In genomic region chr2:127267854-127268253, GRCm38 (mm10) we compare ENCODE assay signal across 17 mouse cellular contexts. TPM values are rescaled to one million over a fixed set of nuclear protein-coding genes. Genes with fewer than 3 reads are reported as not detected.
A peak's percentile ranks its signal among the peaks of the same experiment; 100 is the strongest.
DNase-seq lines count a peak whose midpoint lies in the region; ATAC-seq and TF ChIP-seq lines count a peak whose summit lies in the region.
"Had no signal": no experiment of that assay in that cellular context is flagged by ENCODE, and none has a peak within 500 bp of the region (broad histone marks: within the 10 kb centered on the region; RNA-seq: fewer than 3 reads in every experiment).

No protein-coding gene starts in this region.

- no peak overlapping the region for H3K4me3 ChIP-seq in hindbrain, postnatal 0 days (ENCODE audit: low read length)
- H3K4me3 ChIP-seq in hindbrain, embryonic 10.5 days = no peak overlapping the region
- H3K4me3 ChIP-seq in left cerebral cortex, adult 2 months = no peak overlapping the region
- H3K4me3 ChIP-seq in liver, postnatal 0 days (ENCODE audit: low read depth, low read length) = no peak overlapping the region
- H3K4me3 ChIP-seq: forebrain, embryonic 12.5 days; hindbrain, embryonic 13.5 days; megakaryocyte, embryonic 14.5 days; stomach, embryonic 15.5 days had no signal

- WGBS in hindbrain, postnatal 0 days = 35% methylated on average over 4 of the region's 4 CpGs
- 36% methylated on average over 4 of the region's 4 CpGs for WGBS in hindbrain, embryonic 10.5 days
- 63% methylated on average over 4 of the region's 4 CpGs for WGBS in liver, postnatal 0 days (ENCODE audit: insufficient replicate concordance)

- H3K9ac ChIP-seq in hindbrain, postnatal 0 days (replicated peaks; ENCODE audit: low read length) = no peak overlapping the region
- H3K9ac ChIP-seq in liver, postnatal 0 days (replicated peaks) = no peak overlapping the region; the same call in 1 of the 2 replicates
- H3K9ac ChIP-seq: forebrain, embryonic 12.5 days; hindbrain, embryonic 13.5 days; stomach, embryonic 15.5 days had no signal

- CTCF ChIA-PET in Patski (lab: Charles Lee) = interaction anchor here (1.0 to 8.0 kb wide), 2 partner anchors 15 to 73 kb away, joined by 3 to 66 read pairs; no protein-coding TSS in a partner anchor

- no peaks in the 10 kb centered on the region for H3K27me3 ChIP-seq in hindbrain, postnatal 0 days (ENCODE audit: insufficient read depth, low read length)
- no peaks in the 10 kb centered on the region for H3K27me3 ChIP-seq in hindbrain, embryonic 10.5 days (ENCODE audit: insufficient read depth, poor library complexity, severe bottlenecking)
- H3K27me3 ChIP-seq in Patski = no peaks in the 10 kb centered on the region
- no peaks in the 10 kb centered on the region for H3K27me3 ChIP-seq in liver, postnatal 0 days (ENCODE audit: insufficient read depth, low read length)
- H3K27me3 ChIP-seq: forebrain, embryonic 12.5 days; hindbrain, embryonic 13.5 days; megakaryocyte, embryonic 14.5 days; stomach, embryonic 15.5 days had no signal

- H3K4me2 ChIP-seq in hindbrain, postnatal 0 days (ENCODE audit: low read depth, low read length) = no peak overlapping the region
- no peak overlapping the region for H3K4me2 ChIP-seq in liver, postnatal 0 days (ENCODE audit: low read depth, low read length)
- H3K4me2 ChIP-seq: forebrain, embryonic 12.5 days; hindbrain, embryonic 13.5 days; stomach, embryonic 15.5 days had no signal

- no peaks in the 10 kb centered on the region for H3K9me3 ChIP-seq in hindbrain, postnatal 0 days (ENCODE audit: low read length)
- no peaks in the 10 kb centered on the region for H3K9me3 ChIP-seq in hindbrain, embryonic 10.5 days
- H3K9me3 ChIP-seq in liver, postnatal 0 days (ENCODE audit: low read length) = no peaks in the 10 kb centered on the region
- H3K9me3 ChIP-seq: forebrain, embryonic 12.5 days; hindbrain, embryonic 13.5 days; megakaryocyte, embryonic 14.5 days; stomach, embryonic 15.5 days had no signal

- in situ Hi-C loops in Patski (cut with MboI; ENCODE audit: low pct_unique_long_range_greater_than_20kb) = no loop called here

- no peak overlapping the region for H3K27ac ChIP-seq in hindbrain, postnatal 0 days
- H3K27ac ChIP-seq in hindbrain, embryonic 10.5 days = no peak overlapping the region
- no peak overlapping the region for H3K27ac ChIP-seq in left cerebral cortex, adult 2 months
- H3K27ac ChIP-seq in liver, postnatal 0 days (ENCODE audit: low read depth) = no peak overlapping the region
- H3K27ac ChIP-seq: forebrain, embryonic 12.5 days; hindbrain, embryonic 13.5 days; stomach, embryonic 15.5 days had no signal

- DNase-seq in hindbrain, postnatal 0 days (ENCODE audit: low spot score) = no peak
- no peak for DNase-seq in hindbrain, embryonic 10.5 days (ENCODE audit: low spot score)
- DNase-seq in left cerebral cortex, adult 2 months (ENCODE audit: extremely low spot score in 1 of 2, low spot score in 2 of 2) = no peak
- DNase-seq in left cerebral cortex, adult 11 months (ENCODE audit: low spot score) = no peak
- no peak for DNase-seq in Patski (ENCODE audit: low read depth, low spot score)
- no peak for DNase-seq in liver, postnatal 0 days
- DNase-seq: adrenal gland, postnatal 25 days; B cell, adult 2 months; cerebellum, postnatal 36 days; gastrocnemius, postnatal 14 days; lung, adult 2 months; midbrain, embryonic 14.5 days had no signal

- ATAC-seq in hindbrain, postnatal 0 days = no peak
- ATAC-seq in Patski = no peak
- no peak for ATAC-seq in liver, postnatal 0 days
- no peak for ATAC-seq in cerebellum, adult (ENCODE audit: insufficient number of reproducible peaks, low FRiP score, low TSS enrichment)

- TF ChIP-seq CTCF in hindbrain, postnatal 0 days (IDR thresholded peaks at IDR 0.05; ENCODE audit: low read depth) = peak; percentile 18; the same call in 1 of the 2 replicates
- peak; percentile 41 for TF ChIP-seq CTCF in left cerebral cortex, adult 2 months (IDR thresholded peaks at IDR 0.05)
- TF ChIP-seq CTCF in Patski (IDR thresholded peaks at IDR 0.05) = peak; percentile 45
- 0 out of 2 replicates have a peak, but pooled peaks have one; percentile 20 for TF ChIP-seq CTCF in liver, postnatal 0 days (IDR thresholded peaks at IDR 0.05; ENCODE audit: low read depth)

- intact Hi-C loops in left cerebral cortex, adult 2 months (cut with DNase I) = no loop called here

- POLR2A ChIA-PET in Patski (lab: Charles Lee) = interaction anchor here (1.7 to 2.5 kb wide), 2 partner anchors 11 to 20 kb away, joined by 3 to 12 read pairs; partner anchors contain the start of genes Ciao1 and Tmem127

- H3K36me3 ChIP-seq in hindbrain, postnatal 0 days (ENCODE audit: insufficient read depth, low read length) = no peaks in the 10 kb centered on the region
- H3K36me3 ChIP-seq in hindbrain, embryonic 10.5 days = peaks cover 6% of the 10 kb centered on the region; the same call in 1 of the 2 replicates
- H3K36me3 ChIP-seq in liver, postnatal 0 days (replicated peaks; ENCODE audit: insufficient read depth, low read length) = no peaks in the 10 kb centered on the region
- H3K36me3 ChIP-seq: forebrain, embryonic 12.5 days; hindbrain, embryonic 13.5 days; stomach, embryonic 15.5 days had no signal

- H3K4me1 ChIP-seq in hindbrain, postnatal 0 days (ENCODE audit: insufficient read depth, low read length) = peaks cover 5% of the 10 kb centered on the region; the same call in 1 of the 2 replicates
- H3K4me1 ChIP-seq in hindbrain, embryonic 10.5 days (replicated peaks) = peaks cover 15% of the 10 kb centered on the region
- H3K4me1 ChIP-seq in liver, postnatal 0 days (ENCODE audit: insufficient read depth) = peaks cover 6% of the 10 kb centered on the region

- no peak for TF ChIP-seq EP300 in liver, postnatal 0 days (IDR thresholded peaks at IDR 0.05; ENCODE audit: low read depth)

RNA-seq across cellular contexts. Expression of gene Stard7, which starts 2.2 kb away (rescaled TPM):
- 142 and 146 TPM in 2 replicates for total RNA-seq in hindbrain, postnatal 0 days (2014; rRNA removed)
- 92.3 and 94.3 TPM in 2 replicates for polyA plus RNA-seq in hindbrain, postnatal 0 days (2015; fragmentation: Nextera tagmentation; extraction: Ambion mirVana)
- polyA plus RNA-seq in hindbrain, embryonic 10.5 days (2016; fragmentation: Nextera tagmentation; extraction: Ambion mirVana) = 73.6 and 78.7 TPM in 2 replicates
- total RNA-seq in left cerebral cortex, adult 2 months (2021) = 100 to 1,000 TPM in 1 of 2 experiments, 10 to 100 TPM in 1; 98.6 to 114 TPM
- 85.1 TPM for polyA plus RNA-seq in Patski (2021)
- polyA plus RNA-seq in liver, postnatal 0 days (2015; fragmentation: Nextera tagmentation; extraction: Ambion mirVana) = 41.7 and 44.7 TPM in 2 replicates

RNA-seq across cellular contexts. Expression of gene Tmem127, which starts 20.1 kb away (rescaled TPM):
- total RNA-seq in hindbrain, postnatal 0 days (2014; rRNA removed) = 169 TPM in 2 replicates
- polyA plus RNA-seq in hindbrain, postnatal 0 days (2015; fragmentation: Nextera tagmentation; extraction: Ambion mirVana) = 72.1 and 76.1 TPM in 2 replicates
- 26.5 and 27.3 TPM in 2 replicates for polyA plus RNA-seq in hindbrain, embryonic 10.5 days (2016; fragmentation: Nextera tagmentation; extraction: Ambion mirVana)
- 10 to 100 TPM; 75.5 to 76.9 TPM for total RNA-seq in left cerebral cortex, adult 2 months (2021)
- 81.1 TPM for polyA plus RNA-seq in Patski (2021)
- polyA plus RNA-seq in liver, postnatal 0 days (2015; fragmentation: Nextera tagmentation; extraction: Ambion mirVana) = 10.0 and 11.4 TPM in 2 replicates

RNA-seq across cellular contexts. Expression of gene Ciao1, which starts 20.2 kb away (rescaled TPM):
- total RNA-seq in hindbrain, postnatal 0 days (2014; rRNA removed) = 53.0 and 56.1 TPM in 2 replicates
- polyA plus RNA-seq in hindbrain, postnatal 0 days (2015; fragmentation: Nextera tagmentation; extraction: Ambion mirVana) = 30.0 and 35.3 TPM in 2 replicates
- 53.2 and 55.4 TPM in 2 replicates for polyA plus RNA-seq in hindbrain, embryonic 10.5 days (2016; fragmentation: Nextera tagmentation; extraction: Ambion mirVana)
- total RNA-seq in left cerebral cortex, adult 2 months (2021) = 10 to 100 TPM; 72.6 to 75.7 TPM
- 70.5 TPM for polyA plus RNA-seq in Patski (2021)
- polyA plus RNA-seq in liver, postnatal 0 days (2015; fragmentation: Nextera tagmentation; extraction: Ambion mirVana) = 31.0 and 31.9 TPM in 2 replicates

RNA-seq across cellular contexts. Expression of gene Snrnp200, which starts 59.7 kb away (rescaled TPM):
- 99.2 and 102 TPM in 2 replicates for total RNA-seq in hindbrain, postnatal 0 days (2014; rRNA removed)
- 29.6 and 31.7 TPM in 2 replicates for polyA plus RNA-seq in hindbrain, postnatal 0 days (2015; fragmentation: Nextera tagmentation; extraction: Ambion mirVana)
- polyA plus RNA-seq in hindbrain, embryonic 10.5 days (2016; fragmentation: Nextera tagmentation; extraction: Ambion mirVana) = 85.7 and 96.5 TPM in 2 replicates
- 10 to 100 TPM; 87.1 to 94.9 TPM for total RNA-seq in left cerebral cortex, adult 2 months (2021)
- 108 TPM for polyA plus RNA-seq in Patski (2021)
- 11.3 and 13.5 TPM in 2 replicates for polyA plus RNA-seq in liver, postnatal 0 days (2015; fragmentation: Nextera tagmentation; extraction: Ambion mirVana)

RNA-seq across cellular contexts. Expression of gene 1810024B03Rik, which starts 59.8 kb away (rescaled TPM):
- 0.11 and 0.26 TPM in 2 replicates for total RNA-seq in hindbrain, postnatal 0 days (2014; rRNA removed)
- 1.6 and 1.7 TPM in 2 replicates for polyA plus RNA-seq in hindbrain, postnatal 0 days (2015; fragmentation: Nextera tagmentation; extraction: Ambion mirVana)
- polyA plus RNA-seq in hindbrain, embryonic 10.5 days (2016; fragmentation: Nextera tagmentation; extraction: Ambion mirVana) = 2.5 and 2.6 TPM in 2 replicates
- under 1 TPM; 0.66 to 0.94 TPM for total RNA-seq in left cerebral cortex, adult 2 months (2021)
- polyA plus RNA-seq in Patski (2021) = 0.76 TPM
- 1.1 and 1.2 TPM in 2 replicates for polyA plus RNA-seq in liver, postnatal 0 days (2015; fragmentation: Nextera tagmentation; extraction: Ambion mirVana)
